Mouse (Mus musculus) lung, adult 2 months (tissue): ENCODE measurements around the gene Slc16a8.

Experiments
- CTCF ChIP-seq: fragments of 200-500 bp; IDR thresholded peaks from 2 replicates; pipeline ENCODE4 v1.5.1; 2011; ENCODE audit warnings: mild to moderate bottlenecking, low read length, control low read depth; ENCODE audit not compliant: insufficient read depth
- POLR2A ChIP-seq: fragments of 200-500 bp; IDR thresholded peaks from 2 replicates; pipeline ENCODE4 v1.6.1; 2011; ENCODE audit warnings: low read depth, mild to moderate bottlenecking, control low read depth, low read length, borderline replicate concordance; ENCODE audit errors: extremely low read depth

- no peak for TF ChIP-seq CTCF
- no peak for TF ChIP-seq POLR2A
Observed at GRCm38 (mm10) chr15:79298553-79298952, 44.0 kb upstream of the Slc16a8 start.
